Mouse (Mus musculus) ovary, postnatal 36 days (tissue): ENCODE measurements around the gene Cdh13.

ENCODE experiments used
- DNase-seq: peaks from one replicate; pipeline ENCODE4 v3.0.0; 2022; ENCODE audit warnings: low spot score, mixed read lengths

Gene Cdh13

GRCm38 (mm10) chr8:118381641-118382040 lies 98.1 kb downstream of the Cdh13 start:
- DNase-seq, result no peak

GRCm38 (mm10) chr8:118384314-118384713 lies 100.8 kb downstream of the Cdh13 start:
- DNase-seq, result no peak

- DNase-seq, result no peak
Measured at GRCm38 (mm10) chr8:118389456-118389855, 105.9 kb downstream of the Cdh13 start.

- no peak for DNase-seq
Measured at GRCm38 (mm10) chr8:118393909-118394650, 110.5 kb downstream of the Cdh13 start.

GRCm38 (mm10) chr8:118395178-118395577 lies 111.6 kb downstream of the Cdh13 start:
- no peak for DNase-seq

- no peak for DNase-seq
Measured at GRCm38 (mm10) chr8:118404836-118405235, 121.3 kb downstream of the Cdh13 start.

- DNase-seq, result no peak
Measured at GRCm38 (mm10) chr8:118407322-118407721, 123.8 kb downstream of the Cdh13 start.

- DNase-seq, result no peak
Measured at GRCm38 (mm10) chr8:118409396-118409795, 125.9 kb downstream of the Cdh13 start.

GRCm38 (mm10) chr8:118410341-118410970 lies 126.9 kb downstream of the Cdh13 start:
- DNase-seq, result no peak

- no peak for DNase-seq
Measured at GRCm38 (mm10) chr8:118415672-118416071, 132.1 kb downstream of the Cdh13 start.

- no peak for DNase-seq
Measured at GRCm38 (mm10) chr8:118416811-118417355, 133.3 kb downstream of the Cdh13 start.

GRCm38 (mm10) chr8:118422624-118423023 lies 139.1 kb downstream of the Cdh13 start:
- no peak for DNase-seq

GRCm38 (mm10) chr8:118428941-118429340 lies 145.4 kb downstream of the Cdh13 start:
- no peak for DNase-seq

GRCm38 (mm10) chr8:118431731-118432440 lies 148.4 kb downstream of the Cdh13 start:
- no peak for DNase-seq

GRCm38 (mm10) chr8:118433553-118434180 lies 150.1 kb downstream of the Cdh13 start:
- no peak for DNase-seq

- no peak for DNase-seq
Measured at GRCm38 (mm10) chr8:118436751-118437150, 153.2 kb downstream of the Cdh13 start.

- no peak for DNase-seq
Measured at GRCm38 (mm10) chr8:118437152-118437551, 153.6 kb downstream of the Cdh13 start.

- DNase-seq, result no peak
Measured at GRCm38 (mm10) chr8:118437874-118438273, 154.3 kb downstream of the Cdh13 start.

- DNase-seq, result no peak
Measured at GRCm38 (mm10) chr8:118439857-118440256, 156.3 kb downstream of the Cdh13 start.

- DNase-seq, result no peak
Measured at GRCm38 (mm10) chr8:118443361-118443760, 159.8 kb downstream of the Cdh13 start.

- no peak for DNase-seq
Measured at GRCm38 (mm10) chr8:118444651-118445207, 161.2 kb downstream of the Cdh13 start.

- no peak for DNase-seq
Measured at GRCm38 (mm10) chr8:118446516-118446915, 163.0 kb downstream of the Cdh13 start.
